Mouse (Mus musculus) embryonic fibroblast, embryonic 13.5 days (primary cell): ENCODE measurements around the gene Lipe.

ENCODE experiments used
- CTCF ChIP-seq: IDR thresholded peaks from 2 replicates; pipeline ENCODE4 v1.5.1; 2011; ENCODE audit warnings: mild to moderate bottlenecking, control low read depth, low read length, moderate library complexity, borderline replicate concordance; ENCODE audit not compliant: insufficient read depth
- POLR2A ChIP-seq: IDR thresholded peaks from 2 replicates; pipeline ENCODE4 v1.6.1; 2011; ENCODE audit warnings: low read depth, mild to moderate bottlenecking, control low read depth, low read length, moderate library complexity

GRCm38 (mm10) chr7:25410969-25411615, 12.6 kb upstream of the Lipe start:
- no peak for TF ChIP-seq POLR2A
- no peak for TF ChIP-seq CTCF
